21 mouse cellular contexts compared by ENCODE assay signal in genomic region chr19:60432347-60433129, GRCm38 (mm10). TPM values are rescaled to one million over a fixed set of nuclear protein-coding genes. Genes with fewer than 3 reads are reported as not detected.
DNase-seq lines count a peak whose midpoint lies in the region; ATAC-seq and TF ChIP-seq lines count a peak whose summit lies in the region.
"Had no signal": no experiment of that assay in that cellular context is flagged by ENCODE, and none has a peak within 500 bp of the region (broad histone marks: within the 10 kb centered on the region; RNA-seq: fewer than 3 reads in every experiment).

No protein-coding gene starts in this region.

- TF ChIP-seq POLR2A in cortical plate, adult 2 months (IDR thresholded peaks at IDR 0.05; ENCODE audit: extremely low read depth, insufficient read depth, low read length) = no peak

- H3K36me3 ChIP-seq in forebrain, postnatal 0 days (ENCODE audit: insufficient read depth) = no peaks in the 10 kb centered on the region
- H3K36me3 ChIP-seq in forebrain, embryonic 12.5 days (replicated peaks) = no peaks in the 10 kb centered on the region
- no peaks in the 10 kb centered on the region for H3K36me3 ChIP-seq in midbrain, embryonic 14.5 days (ENCODE audit: control insufficient read depth, insufficient read depth, low read length)
- H3K36me3 ChIP-seq in midbrain, embryonic 13.5 days = no peaks in the 10 kb centered on the region
- H3K36me3 ChIP-seq: heart, embryonic 12.5 days; liver, embryonic 12.5 days had no signal

- DNase-seq in forebrain, postnatal 0 days = peak; percentile 18
- peak; percentile 6 to 11 for DNase-seq in kidney, postnatal 4 days
- no peak for DNase-seq in kidney, adult 18-20 months
- peak; percentile 57 for DNase-seq in midbrain, embryonic 14.5 days
- no peak for DNase-seq in ovary, adult 18-20 months (ENCODE audit: low spot score)
- DNase-seq: adrenal gland, postnatal 10 days; cerebellum, adult 9-11 months; lung, postnatal 10 days had no signal

- no peak overlapping the region for H3K4me2 ChIP-seq in forebrain, postnatal 0 days (ENCODE audit: low read depth)
- no peak overlapping the region for H3K4me2 ChIP-seq in forebrain, embryonic 12.5 days
- no peak overlapping the region for H3K4me2 ChIP-seq in midbrain, embryonic 14.5 days (ENCODE audit: low read length)
- no peak overlapping the region for H3K4me2 ChIP-seq in midbrain, embryonic 13.5 days (replicated peaks)
- H3K4me2 ChIP-seq: heart, embryonic 12.5 days; liver, embryonic 12.5 days had no signal

- no peaks in the 10 kb centered on the region for H3K9me3 ChIP-seq in forebrain, postnatal 0 days (ENCODE audit: low read length)
- no peaks in the 10 kb centered on the region for H3K9me3 ChIP-seq in forebrain, embryonic 12.5 days
- H3K9me3 ChIP-seq in midbrain, embryonic 14.5 days (ENCODE audit: control insufficient read depth, low read length) = no peaks in the 10 kb centered on the region
- H3K9me3 ChIP-seq in midbrain, embryonic 13.5 days = no peaks in the 10 kb centered on the region
- H3K9me3 ChIP-seq: heart, embryonic 12.5 days; liver, embryonic 12.5 days had no signal

- no peak overlapping the region for H3K27ac ChIP-seq in forebrain, postnatal 0 days (ENCODE audit: low read depth, low read length)
- H3K27ac ChIP-seq in forebrain, embryonic 12.5 days = no peak overlapping the region
- H3K27ac ChIP-seq in midbrain, embryonic 14.5 days (replicated peaks; ENCODE audit: low read depth, low read length) = no peak overlapping the region
- no peak overlapping the region for H3K27ac ChIP-seq in midbrain, embryonic 13.5 days
- H3K27ac ChIP-seq in cortical plate, adult 2 months (ENCODE audit: insufficient read depth, low read length) = no peak overlapping the region
- H3K27ac ChIP-seq: liver, embryonic 12.5 days had no signal

- H3K4me1 ChIP-seq in forebrain, postnatal 0 days (ENCODE audit: insufficient read depth) = no peaks in the 10 kb centered on the region
- H3K4me1 ChIP-seq in forebrain, embryonic 12.5 days = no peaks in the 10 kb centered on the region
- H3K4me1 ChIP-seq in midbrain, embryonic 14.5 days (ENCODE audit: control insufficient read depth, insufficient read depth, low read length) = no peaks in the 10 kb centered on the region
- no peaks in the 10 kb centered on the region for H3K4me1 ChIP-seq in midbrain, embryonic 13.5 days (replicated peaks)
- no peaks in the 10 kb centered on the region for H3K4me1 ChIP-seq in cortical plate, adult 2 months (ENCODE audit: control insufficient read depth, insufficient read depth, low read length)
- H3K4me1 ChIP-seq: heart, embryonic 12.5 days; liver, embryonic 12.5 days had no signal

- 88% methylated on average over 6 of the region's 6 CpGs for WGBS in forebrain, postnatal 0 days
- 81% methylated on average over 6 of the region's 6 CpGs for WGBS in forebrain, embryonic 12.5 days
- WGBS in midbrain, embryonic 14.5 days = 92% methylated on average over 6 of the region's 6 CpGs
- 85% methylated on average over 6 of the region's 6 CpGs for WGBS in midbrain, embryonic 13.5 days

- no peak for ATAC-seq in forebrain, postnatal 0 days
- no peak for ATAC-seq in forebrain, embryonic 12.5 days (ENCODE audit: low FRiP score)
- no peak for ATAC-seq in midbrain, embryonic 14.5 days (ENCODE audit: low FRiP score, low TSS enrichment)
- no peak for ATAC-seq in midbrain, embryonic 13.5 days
- ATAC-seq: inflammation-experienced regulatory T-cells, adult 6 months; liver, embryonic 12.5 days had no signal

- H3K27me3 ChIP-seq in forebrain, postnatal 0 days (ENCODE audit: insufficient read depth, low read length) = no peaks in the 10 kb centered on the region
- no peaks in the 10 kb centered on the region for H3K27me3 ChIP-seq in forebrain, embryonic 12.5 days
- H3K27me3 ChIP-seq in midbrain, embryonic 14.5 days (ENCODE audit: control insufficient read depth, insufficient read depth, low read length) = no peaks in the 10 kb centered on the region
- H3K27me3 ChIP-seq in midbrain, embryonic 13.5 days = no peaks in the 10 kb centered on the region
- H3K27me3 ChIP-seq: heart, embryonic 12.5 days; liver, embryonic 12.5 days had no signal

- no peak overlapping the region for H3K9ac ChIP-seq in forebrain, postnatal 0 days
- H3K9ac ChIP-seq in forebrain, embryonic 12.5 days = no peak overlapping the region
- H3K9ac ChIP-seq in midbrain, embryonic 14.5 days (replicated peaks; ENCODE audit: low read length) = no peak overlapping the region
- no peak overlapping the region for H3K9ac ChIP-seq in midbrain, embryonic 13.5 days (replicated peaks)
- H3K9ac ChIP-seq: heart, embryonic 12.5 days; liver, embryonic 12.5 days had no signal

- H3K4me3 ChIP-seq in forebrain, postnatal 0 days (ENCODE audit: low read depth, low read length) = no peak overlapping the region
- H3K4me3 ChIP-seq in forebrain, embryonic 12.5 days (replicated peaks) = no peak overlapping the region
- H3K4me3 ChIP-seq in midbrain, embryonic 14.5 days (replicated peaks; ENCODE audit: low read depth, low read length) = no peak overlapping the region
- no peak overlapping the region for H3K4me3 ChIP-seq in midbrain, embryonic 13.5 days (replicated peaks)
- H3K4me3 ChIP-seq in cortical plate, adult 2 months (ENCODE audit: insufficient read depth, low read length) = no peak overlapping the region
- H3K4me3 ChIP-seq: heart, embryonic 12.5 days; liver, embryonic 12.5 days had no signal

- TF ChIP-seq CTCF in forebrain, postnatal 0 days (IDR thresholded peaks at IDR 0.05; ENCODE audit: low read depth) = peak; percentile 65
- TF ChIP-seq CTCF in cortical plate, adult 2 months (IDR thresholded peaks at IDR 0.05; ENCODE audit: extremely low read depth, insufficient read depth, low read length) = peak; percentile 31

RNA-seq across cellular contexts. Expression of gene Prlhr, which starts 35.6 kb away (rescaled TPM):
- total RNA-seq in forebrain, postnatal 0 days (2014; rRNA removed) = 1.2 and 1.7 TPM in 2 replicates
- polyA plus RNA-seq in forebrain, postnatal 0 days (2015; fragmentation: Nextera tagmentation; extraction: Ambion mirVana) = 0.10 TPM in 1 of 2 replicates, not detected in the other
- 0.13 TPM in 1 of 2 replicates, not detected in the other for polyA plus RNA-seq in forebrain, embryonic 12.5 days (2016; fragmentation: Nextera tagmentation; extraction: Ambion mirVana)
- 0.32 and 0.36 TPM in 2 replicates for polyA plus RNA-seq in midbrain, embryonic 14.5 days (2014; fragmentation: Nextera tagmentation; extraction: Ambion mirVana)
- 0.09 TPM in 1 of 2 replicates, not detected in the other for polyA plus RNA-seq in midbrain, embryonic 13.5 days (2015; fragmentation: Nextera tagmentation; extraction: Ambion mirVana)
- polyA plus RNA-seq in cortical plate, adult 2 months (2012; rRNA removed) = 0.06 TPM in 1 of 2 replicates, not detected in the other
- total RNA-seq: ES-E14; hematopoietic stem cell, adult 5-6 weeks; megakaryocyte-erythroid progenitor cell, adult 5-6 weeks had no signal
- polyA plus RNA-seq: C2C12; gonadal fat pad, adult 2 months; heart, embryonic 12.5 days; inflammation-experienced regulatory T-cells, adult 6 months; large intestine, adult 2 months; liver, embryonic 12.5 days; spleen, adult 2 months had no signal

Comparison
In these comparisons a context has a peak if more than half of its experiments do, and no peak if none do; other contexts are left out.
1. DNase-seq: peak in forebrain, postnatal 0 days (single experiment), kidney, postnatal 4 days (2 of 2) and midbrain, embryonic 14.5 days (single experiment); none in kidney, adult 18-20 months (single experiment) and ovary, adult 18-20 months (single experiment).